Mouse (Mus musculus) left cerebral cortex, adult 9 months (tissue): ENCODE data around the gene Mlst8.
"Not testable (repeated sequence)": the region's sequence is repeated elsewhere in the genome, so short reads cannot be mapped to it uniquely, and the experiment has no call there.

Source experiments
- DNase-seq, 2 experiments: peaks; one replicate each; pipeline ENCODE4 v3.0.0; 2022; ENCODE audit warnings: low spot score in 2 of 2

Mlst8 gene

DNA sequence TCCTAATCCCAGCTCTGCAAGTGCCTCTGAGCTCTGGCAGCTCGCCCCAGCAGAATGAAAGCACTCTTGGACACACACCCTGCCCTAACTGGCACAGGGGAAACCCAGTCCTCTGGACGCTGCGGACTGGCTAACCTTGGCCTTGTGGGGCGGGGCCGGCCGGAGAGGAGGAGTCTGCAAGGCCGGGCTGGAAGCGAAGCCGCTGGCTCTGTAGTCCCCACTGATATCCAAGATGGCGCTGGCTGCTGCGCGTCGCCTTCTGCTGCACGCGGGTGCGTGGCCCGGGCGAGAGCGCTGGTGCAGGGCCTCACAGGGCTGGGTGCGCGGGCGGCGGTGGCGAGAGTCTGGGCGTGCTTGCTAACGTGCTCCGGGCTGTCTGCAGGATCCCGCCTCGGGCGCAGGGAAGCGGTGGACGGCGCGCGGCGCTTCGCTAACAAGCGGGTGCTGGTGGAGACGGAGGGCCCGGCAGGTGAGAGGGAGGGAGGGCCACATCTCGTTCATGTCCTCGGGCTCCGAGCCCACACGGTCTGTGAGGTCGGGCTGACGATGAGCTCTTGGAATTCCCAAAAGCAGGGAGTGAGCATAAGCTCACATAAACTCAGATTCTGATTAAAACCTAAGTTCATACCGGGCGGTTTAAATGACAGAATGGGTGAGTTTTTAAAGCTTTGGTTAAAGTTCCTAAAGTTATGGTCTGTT, 52.3 kb downstream of the Mlst8 start, which contains the start of gene Eci1:
TSS of gene Eci1 (plus strand) at position 171 of the 699 bp plus-strand sequence.
- peak; percentile 80 to 92 for DNase-seq

GRCm38 (mm10) chr17:24425905-24426304, 53.0 kb downstream of the Mlst8 start:
- no peak for DNase-seq

DNA sequence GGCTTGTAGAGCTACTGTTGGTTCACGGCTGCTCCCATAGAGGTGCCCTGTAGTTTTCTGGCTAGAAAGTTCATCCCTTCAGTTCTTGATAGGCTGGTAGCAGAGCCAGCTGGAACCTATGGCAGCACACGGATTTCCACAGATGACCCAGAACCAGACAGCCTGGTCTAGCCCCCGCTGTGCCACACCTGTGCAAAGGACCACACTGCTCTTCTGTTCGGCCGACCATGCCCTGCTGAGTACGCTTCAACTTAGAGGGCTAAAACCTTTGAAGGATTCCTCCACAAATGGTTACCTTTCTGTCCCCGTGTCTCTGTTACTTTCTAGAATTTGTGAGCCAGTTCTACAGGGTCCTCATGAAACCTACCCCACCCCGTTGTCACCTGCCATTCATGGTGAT, 53.6 kb downstream of the Mlst8 start:
- not testable (repeated sequence) for DNase-seq

DNA sequence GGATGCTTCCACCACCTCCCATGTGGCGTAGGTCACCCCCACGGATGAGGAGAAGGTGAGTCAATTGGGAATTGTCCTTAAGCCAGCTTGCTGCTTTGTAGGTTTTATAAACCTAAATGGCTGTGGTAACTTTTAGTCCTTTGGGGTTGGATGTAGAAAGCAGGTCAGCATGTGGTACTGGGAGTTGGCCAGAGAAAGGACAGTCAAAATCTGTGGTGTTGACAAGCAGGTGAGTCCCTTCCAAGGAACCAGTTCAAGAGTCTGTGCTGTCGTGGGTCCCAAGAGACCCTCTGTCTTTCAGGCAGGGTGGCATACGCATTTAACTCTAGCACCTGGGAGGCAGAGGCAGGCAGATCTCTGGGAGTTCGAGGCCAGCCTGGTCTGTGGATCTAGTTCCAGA, 54.4 kb downstream of the Mlst8 start:
- no peak for DNase-seq
